Comparison of ENCODE assay signal across 8 mouse cellular contexts in genomic region chr1:75016846-75017245, GRCm38 (mm10).
A peak's percentile ranks its signal among the peaks of the same experiment; 100 is the strongest.
DNase-seq lines count a peak whose midpoint lies in the region; ATAC-seq and TF ChIP-seq lines count a peak whose summit lies in the region.

No protein-coding gene starts in this region.

- no peaks in the 10 kb centered on the region for H3K27me3 ChIP-seq in liver, adult 2 months (ENCODE audit: control insufficient read depth, insufficient read depth, low read length)

- no peak overlapping the region for H3K9ac ChIP-seq in liver, adult 2 months (ENCODE audit: low read depth, low read length)

- no peak overlapping the region for H3K27ac ChIP-seq in liver, adult 2 months (replicated peaks; ENCODE audit: insufficient read depth, low read depth, low read length)

- TF ChIP-seq CTCF in liver, adult 2 months (IDR thresholded peaks at IDR 0.05; ENCODE audit: low read depth, low read length), result peak; percentile 93

- TF ChIP-seq POLR2A in liver, adult 2 months (IDR thresholded peaks at IDR 0.05; ENCODE audit: extremely low read depth, insufficient read depth, low read length), result no peak

- peak; percentile 61 to 64 for DNase-seq in B cell, adult 2 months
- peak; percentile 95 for DNase-seq in adipocyte (ENCODE audit: low spot score)
- DNase-seq in gastrocnemius, postnatal 14 days, result peak; percentile 80
- DNase-seq in kidney, postnatal 10 days, result peak; percentile 93
- DNase-seq in liver, adult 2 months (ENCODE audit: extremely low read depth, low read depth, low spot score), result peak; percentile 53
- DNase-seq in ovary, postnatal 10 days (ENCODE audit: low spot score), result peak; percentile 74
- peak; percentile 55 for DNase-seq in thymus, postnatal 25 days

- ATAC-seq in common myeloid progenitor, adult 5-6 weeks (replicated peaks; ENCODE audit: low read depth, poor library complexity, severe bottlenecking), result peak; percentile 93

- no peak overlapping the region for H3K4me3 ChIP-seq in liver, adult 2 months (ENCODE audit: insufficient read depth, low read depth, low read length)

- intact Hi-C loops in gastrocnemius, postnatal 14 days (cut with DNase I; ENCODE audit: low total_unique reads), result loop anchor here (5.0 kb wide), 2 partner anchors 55 to 70 kb away; no protein-coding TSS in a partner anchor

- WGBS in liver, adult 2 months, result 5% methylated on average over 6 of the region's 6 CpGs

- H3K4me1 ChIP-seq in liver, adult 2 months (ENCODE audit: control insufficient read depth, insufficient read depth, low read length), result peaks cover 16% of the 10 kb centered on the region

- no peaks in the 10 kb centered on the region for H3K36me3 ChIP-seq in liver, adult 2 months (ENCODE audit: control insufficient read depth, insufficient read depth, low read length)

- H3K79me2 ChIP-seq in liver, adult 2 months (ENCODE audit: control insufficient read depth, insufficient read depth, low read length), result no peaks in the 10 kb centered on the region
